Mouse (Mus musculus) limb, embryonic 12.5 days (tissue): ENCODE results near the gene Gm14444. TPM values are rescaled to one million over a fixed set of nuclear protein-coding genes. Genes with fewer than 3 reads are reported as not detected.
"Not testable (repeated sequence)": the region's sequence is repeated elsewhere in the genome, so short reads cannot be mapped to it uniquely, and the experiment has no call there.

Experiments
- ATAC-seq: fragments of 200-750 bp; cut with Nextera tagmentation; 2 replicates; pipeline ENCODE4 v1.8.0; 2017; ENCODE audit warnings: low read depth, moderate TSS enrichment; ENCODE audit not compliant: insufficient number of reproducible peaks, insufficient read depth, low FRiP score, low TSS enrichment
- H3K27ac ChIP-seq: fragments of 300-500 bp; sonication (generic); 2 replicates; pipeline ENCODE4 v1.5.1; 2016; ENCODE audit warnings: mild to moderate bottlenecking, moderate library complexity
- H3K27me3 ChIP-seq: fragments of 300-500 bp; sonication (generic); 2 replicates; pipeline ENCODE4 v1.6.1; 2016; ENCODE audit warnings: mild to moderate bottlenecking, moderate library complexity
- H3K36me3 ChIP-seq: fragments of 300-500 bp; sonication (generic); 2 replicates; pipeline ENCODE4 v1.6.1; 2016; ENCODE audit warnings: mild to moderate bottlenecking, moderate library complexity
- H3K4me1 ChIP-seq: fragments of 300-500 bp; sonication (generic); replicated peaks from 2 replicates; pipeline ENCODE4 v1.6.1; 2016
- H3K4me2 ChIP-seq: fragments of 300-500 bp; sonication (generic); 2 replicates; pipeline ENCODE4 v1.6.1; 2016; ENCODE audit warnings: mild to moderate bottlenecking, moderate library complexity
- H3K4me3 ChIP-seq: fragments of 300-500 bp; sonication (generic); replicated peaks from 2 replicates; pipeline ENCODE4 v1.5.1; 2016; ENCODE audit warnings: mild to moderate bottlenecking
- H3K9ac ChIP-seq: fragments of 300-500 bp; sonication (generic); replicated peaks from 2 replicates; pipeline ENCODE4 v1.6.1; 2016; ENCODE audit warnings: mild to moderate bottlenecking, moderate library complexity
- H3K9me3 ChIP-seq: fragments of 300-500 bp; sonication (generic); 2 replicates; pipeline ENCODE4 v1.6.1; 2016; ENCODE audit warnings: mild to moderate bottlenecking, moderate library complexity
- WGBS: fragments of 180-500 bp; shearing (Covaris S2); methylation state at CpG from one replicate; pipeline ENCODE4 v1.1.7; 2016; 5-methylcytosine and 5-hydroxymethylcytosine counted together
- polyA plus RNA-seq: library from polyadenylated mRNA; unstranded; fragments of >200 nt; fragmentation: Nextera tagmentation; extraction: Ambion mirVana; gene quantifications from 2 replicates; pipeline ENCODE4 v1.2.1, GENCODE M21; 2016

The Gm14444 gene
- not detected in 2 replicates for polyA plus RNA-seq

DNA sequence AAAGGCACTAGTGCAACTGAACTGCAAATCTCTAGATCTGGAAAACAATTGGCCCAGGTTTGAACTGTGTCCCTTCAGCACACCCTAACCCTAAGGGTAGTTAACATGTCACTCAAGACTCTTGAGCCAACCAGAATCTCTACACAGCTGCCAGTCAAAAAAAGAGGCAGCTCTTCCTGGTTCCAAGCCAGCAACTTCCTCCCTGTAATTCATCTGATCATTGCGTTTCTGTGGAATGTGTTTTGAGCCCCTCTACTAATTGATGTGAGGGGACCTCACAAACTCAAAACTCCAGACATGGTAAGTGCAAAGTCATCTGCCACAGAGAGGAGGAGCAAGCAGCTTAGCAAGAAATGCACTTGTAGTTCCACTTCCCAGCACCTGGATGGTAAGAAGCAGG lies at the start of gene Gm14444:
Gene Gm14444 (plus strand): TSS at position 220 of the 400 bp plus-strand sequence.
- not testable (repeated sequence) for H3K27ac ChIP-seq, H3K9me3 ChIP-seq, H3K4me3 ChIP-seq, H3K27me3 ChIP-seq, ATAC-seq, H3K4me1 ChIP-seq, H3K9ac ChIP-seq, H3K36me3 ChIP-seq, H3K4me2 ChIP-seq
- WGBS: 60% methylated on average over 1 of the region's 1 CpGs

DNA sequence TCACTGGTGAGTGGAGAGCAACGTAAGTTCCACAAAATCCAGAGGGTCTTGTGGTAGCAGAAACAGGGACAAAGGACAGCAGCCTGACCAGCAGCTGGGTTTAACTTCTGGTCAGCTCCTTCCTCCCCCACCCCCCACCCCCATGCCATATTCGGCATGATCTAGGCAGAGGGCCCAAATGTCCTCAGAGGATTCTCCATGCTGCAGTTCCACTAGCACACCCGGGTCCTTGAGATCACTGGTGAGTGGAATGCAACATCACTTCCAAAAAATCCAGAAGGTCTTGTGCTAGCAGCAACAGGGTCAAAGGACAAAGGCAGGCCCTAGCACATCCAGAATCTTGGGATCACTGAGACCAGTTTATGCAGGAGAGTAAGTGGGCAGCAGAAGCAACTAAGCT lies 44.6 kb upstream of the Gm14444 start:
- not testable (repeated sequence) for H3K4me1 ChIP-seq, H3K27me3 ChIP-seq, H3K36me3 ChIP-seq, H3K27ac ChIP-seq, H3K9ac ChIP-seq, H3K4me2 ChIP-seq, H3K9me3 ChIP-seq, H3K4me3 ChIP-seq, ATAC-seq
- 77% methylated on average over 3 of the region's 3 CpGs for WGBS

DNA sequence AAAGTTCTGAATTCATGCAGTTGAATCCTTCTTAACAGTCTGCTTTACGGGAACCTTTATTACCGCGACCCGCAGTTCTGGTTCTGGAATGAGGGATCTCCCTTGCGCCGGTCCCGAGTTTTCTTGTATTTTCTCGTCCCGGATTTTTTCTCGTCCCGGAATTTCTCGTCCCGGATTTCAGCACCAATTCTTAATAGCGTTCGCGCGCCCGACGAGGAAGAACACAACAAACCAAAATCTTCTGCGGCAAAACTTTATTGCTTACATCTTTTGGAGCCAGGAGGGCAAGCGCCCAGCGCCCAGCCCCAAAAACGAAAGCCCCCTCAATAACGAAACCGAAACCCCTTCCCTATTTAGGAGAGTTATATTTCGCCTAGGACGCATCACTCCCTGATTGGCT lies 34.2 kb downstream of the Gm14444 start:
- not testable (repeated sequence) for H3K9me3 ChIP-seq, H3K27me3 ChIP-seq, ATAC-seq, H3K4me1 ChIP-seq, H3K4me3 ChIP-seq, H3K36me3 ChIP-seq, H3K27ac ChIP-seq, H3K4me2 ChIP-seq, H3K9ac ChIP-seq
- 98% methylated on average over 27 of the region's 27 CpGs for WGBS

DNA sequence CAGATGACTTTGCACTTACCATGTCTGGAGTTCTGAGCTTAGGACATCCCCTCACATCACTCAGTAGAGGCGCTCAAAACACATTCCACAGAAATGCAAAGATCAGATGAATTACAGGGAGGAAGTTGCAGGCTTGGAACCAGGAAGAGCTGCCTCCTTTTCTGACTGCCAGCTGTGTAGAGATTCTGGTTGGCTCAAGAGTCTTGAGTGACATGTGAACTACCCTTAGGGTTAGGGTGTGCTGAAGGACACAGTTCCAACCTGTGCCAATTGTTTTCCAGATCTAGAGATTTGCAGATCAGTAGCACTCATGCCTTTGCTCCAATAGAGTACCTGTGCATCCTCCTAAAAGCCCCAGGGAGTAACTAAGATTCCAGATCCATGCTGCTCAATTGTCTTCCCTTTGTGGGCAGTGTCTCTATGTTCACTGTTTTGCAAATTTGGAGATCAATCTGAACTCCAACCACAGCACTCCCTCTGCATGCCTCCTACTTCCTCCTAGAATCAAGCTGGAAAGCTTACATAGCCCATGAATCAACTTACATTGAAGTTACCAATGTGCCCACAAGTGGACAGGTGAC lies 57.7 kb downstream of the Gm14444 start, which contains the start of gene Gm14393:
Gene Gm14393 (minus strand): TSS at position 101 of the 581 bp plus-strand sequence.
- not testable (repeated sequence) for H3K9ac ChIP-seq, H3K4me2 ChIP-seq, H3K27ac ChIP-seq, H3K4me1 ChIP-seq, H3K27me3 ChIP-seq, H3K4me3 ChIP-seq, H3K36me3 ChIP-seq, H3K9me3 ChIP-seq, ATAC-seq
- WGBS: 77% methylated on average over 1 of the region's 1 CpGs

Other genes with a start within 250 kb of the Gm14444 start
- 22.8 and 24.4 TPM in 2 replicates for gene Edn3, start 249.6 kb upstream of the Gm14444 start, polyA plus RNA-seq
- 0.93 TPM in 1 of 2 replicates, not detected in the other for gene Gm14393, start 57.5 kb downstream of the Gm14444 start, polyA plus RNA-seq
- gene Gm14399, start 131.8 kb downstream of the Gm14444 start, polyA plus RNA-seq: 4.9 TPM in 2 replicates
- 1.0 and 1.6 TPM in 2 replicates for gene Gm14443, start 165.6 kb downstream of the Gm14444 start, polyA plus RNA-seq
- 6.9 and 12.3 TPM in 2 replicates for gene Gm14391, start 196.7 kb downstream of the Gm14444 start, polyA plus RNA-seq